Mouse (Mus musculus): Measurements from ENCODE around the gene Arl6ip4.

Gene Arl6ip4

DNA sequence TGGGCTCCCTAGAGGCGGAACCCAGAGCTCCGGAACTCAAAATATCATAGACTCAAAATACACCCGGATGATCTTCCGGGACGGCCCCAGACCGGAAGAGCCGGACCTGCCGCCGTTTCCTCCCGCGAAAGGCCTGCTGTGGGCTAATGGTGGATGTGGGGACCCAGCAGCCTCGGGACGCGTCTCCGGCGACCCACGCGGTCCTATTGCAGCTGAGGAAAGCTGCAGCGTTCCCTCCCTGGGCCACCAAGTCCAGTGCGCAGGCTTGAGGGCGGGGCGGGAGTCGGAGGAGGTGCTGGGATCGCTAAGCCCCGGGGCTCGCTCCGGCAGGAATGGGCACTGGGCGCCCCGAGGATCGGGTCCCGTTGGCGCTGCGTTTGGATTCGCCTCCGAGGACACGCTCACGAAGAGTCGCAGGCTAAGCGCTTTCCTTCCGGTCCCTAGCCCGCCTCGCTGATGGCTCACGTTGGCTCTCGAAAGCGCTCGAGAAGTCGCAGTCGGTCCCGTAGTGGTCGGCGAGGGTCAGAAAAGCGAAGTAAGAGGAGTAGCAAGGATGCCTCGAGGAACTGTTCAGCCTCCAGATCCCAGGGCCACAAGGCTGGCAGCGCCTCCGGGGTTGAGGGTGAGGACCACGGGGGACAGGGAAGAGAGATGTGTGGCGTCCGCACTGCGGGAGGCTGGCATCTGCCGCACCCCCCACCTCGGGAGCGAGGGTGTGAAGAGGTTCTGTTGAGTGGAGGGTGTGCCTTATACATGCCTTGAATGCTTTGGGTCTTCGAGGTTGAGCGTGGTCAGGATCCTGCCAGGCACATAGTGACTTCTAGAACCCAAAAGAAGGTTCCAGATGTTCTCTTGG is at the start of gene Arl6ip4:
Arl6ip4 (plus strand) TSS at position 100 of the 856 bp plus-strand sequence.
- DNase-seq: peak; percentile 82 to 87

DNA sequence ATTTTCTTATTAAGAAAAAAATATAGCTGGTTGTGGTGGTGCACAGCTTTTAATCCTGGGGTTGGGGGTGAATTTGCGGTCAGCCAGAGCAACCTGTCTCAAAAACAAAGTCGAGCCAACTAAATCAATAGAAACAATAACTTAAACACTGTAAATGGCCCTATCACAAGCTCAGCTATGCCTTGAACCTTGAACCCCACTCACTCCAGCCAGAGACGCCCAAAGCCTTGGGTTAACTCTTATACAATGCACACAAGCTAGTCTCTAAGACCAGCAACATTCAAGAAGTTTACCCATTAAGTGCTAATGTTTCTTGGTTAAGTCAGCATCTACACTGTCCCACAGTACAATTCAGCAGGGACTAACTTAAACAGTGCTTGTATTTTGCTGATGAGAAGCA is 46.2 kb upstream of the Arl6ip4 start:
- no peak for DNase-seq

DNA sequence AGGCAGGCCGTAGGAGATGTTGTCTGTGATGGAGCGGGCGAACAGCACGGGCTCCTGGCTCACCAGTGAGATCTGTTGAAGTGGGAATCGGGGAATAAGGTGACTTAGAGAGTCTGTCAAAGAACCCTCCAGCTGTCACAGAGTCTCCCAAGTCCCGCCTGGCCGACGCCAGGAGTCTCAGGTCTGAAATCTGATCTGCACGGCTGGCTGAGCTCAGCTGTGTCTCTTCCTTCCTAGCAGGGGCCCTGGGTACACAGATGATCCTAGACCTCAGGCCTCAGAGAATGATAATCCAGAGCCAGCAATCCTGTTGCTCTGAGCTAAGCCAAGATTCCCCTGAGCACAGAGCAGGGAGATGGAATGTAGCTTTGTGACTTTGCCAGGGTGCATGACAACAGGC is 42.2 kb upstream of the Arl6ip4 start:
- DNase-seq: no peak

DNA sequence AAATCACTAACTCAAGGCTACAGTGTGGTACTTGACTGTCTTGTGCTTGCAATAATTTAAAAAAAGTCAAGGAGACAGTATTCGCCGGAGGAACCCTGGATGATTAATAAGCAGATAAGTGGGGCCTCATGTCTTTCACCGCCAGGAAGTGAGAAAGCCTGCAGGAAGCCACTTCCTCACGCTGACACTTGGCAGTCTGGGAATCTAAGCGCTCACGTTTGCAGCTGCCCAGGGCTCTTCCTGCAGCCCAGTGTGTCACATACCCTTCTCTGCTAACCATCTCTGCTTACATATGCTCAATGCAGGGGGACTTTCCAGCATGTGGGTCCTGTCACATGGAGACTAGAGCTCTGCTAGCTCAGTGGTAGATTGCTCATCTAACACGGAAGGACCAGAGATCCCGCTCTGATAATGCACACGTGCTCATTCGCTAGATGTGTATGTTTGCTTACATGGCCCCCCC is 41.0 kb upstream of the Arl6ip4 start:
- DNase-seq: peak in 1 of 2 experiments; percentile 56

DNA sequence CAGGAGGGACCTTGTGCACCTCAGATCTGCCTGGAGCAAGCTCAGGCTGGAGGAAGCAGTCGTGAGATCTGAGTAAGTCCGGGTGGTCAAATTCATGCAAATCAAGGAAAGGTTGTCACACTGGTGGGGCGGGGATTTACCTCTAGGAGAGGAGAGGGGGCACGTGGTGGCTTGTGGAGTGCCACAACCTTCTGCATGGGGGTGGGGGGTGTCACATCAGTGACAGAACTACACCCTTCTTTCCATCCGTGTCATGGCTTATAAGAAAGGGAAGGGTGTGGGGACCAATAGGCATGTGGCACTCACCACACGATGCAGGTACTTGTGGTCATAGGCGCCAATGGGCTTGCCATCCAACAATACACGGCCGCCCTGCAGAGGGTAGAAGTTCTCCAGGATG is 40.2 kb upstream of the Arl6ip4 start:
- DNase-seq: no peak

DNA sequence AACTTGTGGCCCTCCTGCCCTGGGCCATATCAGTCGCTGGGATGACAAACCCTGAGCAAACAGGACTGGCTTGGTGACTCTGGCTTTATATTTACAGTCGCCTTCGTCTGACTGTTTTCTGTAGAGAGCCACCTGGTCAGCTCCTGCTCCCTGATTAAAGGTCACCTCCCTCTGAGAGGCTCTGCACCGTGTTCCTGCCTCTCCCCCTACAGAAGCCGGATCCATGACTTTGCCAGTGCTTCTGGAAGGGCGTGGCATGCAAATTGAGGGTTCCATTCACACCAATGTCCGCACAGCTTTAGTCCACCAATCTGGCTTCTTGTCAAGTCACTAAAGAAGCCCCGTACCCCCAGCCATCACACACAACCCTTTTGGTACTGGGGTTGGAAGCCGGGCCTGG is 39.3 kb upstream of the Arl6ip4 start:
- DNase-seq: no peak

DNA sequence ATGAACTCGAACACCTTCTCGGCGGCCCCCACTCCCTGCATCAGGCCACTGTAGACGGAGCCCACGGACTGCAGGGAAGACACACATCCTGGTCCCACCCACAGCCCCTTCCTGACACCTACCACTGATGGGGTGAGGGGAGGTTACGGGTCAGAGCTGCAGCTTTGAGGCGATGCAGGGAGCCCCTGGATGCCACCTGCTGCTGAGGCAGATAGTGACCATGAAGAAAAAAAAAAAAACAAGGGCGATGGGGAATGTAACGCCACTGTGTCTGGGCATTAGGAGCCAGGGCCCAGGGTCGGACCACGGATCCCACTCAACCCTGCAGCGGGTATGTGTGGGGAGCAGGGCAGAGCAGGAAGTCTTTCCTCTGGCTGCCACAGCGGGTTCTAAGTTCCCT is 38.6 kb upstream of the Arl6ip4 start:
- no peak for DNase-seq

DNA sequence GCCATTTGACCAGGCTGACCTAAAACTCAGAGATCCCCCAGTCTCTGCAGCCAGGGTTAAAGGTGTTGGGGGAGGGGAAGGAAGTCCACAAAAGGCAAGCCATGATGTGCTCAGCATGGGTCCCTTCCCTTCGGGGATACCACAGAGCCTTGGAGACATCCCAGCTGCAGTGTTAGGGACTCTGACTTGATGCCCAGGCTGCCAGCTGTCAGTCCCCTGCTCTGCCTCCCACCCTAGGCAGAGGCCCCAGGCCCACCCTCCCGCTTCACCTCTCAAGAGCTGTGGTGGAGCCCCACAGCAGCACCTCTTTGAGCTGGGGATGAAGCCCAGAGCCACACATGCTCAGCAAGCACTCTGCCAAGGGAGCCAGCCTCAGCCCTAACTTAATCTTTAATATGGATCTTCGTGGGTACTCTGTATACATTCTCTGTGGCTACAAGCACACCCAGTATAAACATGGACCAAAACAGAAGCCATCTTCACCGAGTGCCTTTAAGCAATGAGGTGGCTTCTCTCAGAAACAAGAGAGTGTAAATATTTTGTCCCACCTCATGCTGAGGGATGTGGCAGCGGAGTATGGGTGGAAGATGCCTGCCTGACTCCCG is 37.9 kb upstream of the Arl6ip4 start:
- DNase-seq: no peak

DNA sequence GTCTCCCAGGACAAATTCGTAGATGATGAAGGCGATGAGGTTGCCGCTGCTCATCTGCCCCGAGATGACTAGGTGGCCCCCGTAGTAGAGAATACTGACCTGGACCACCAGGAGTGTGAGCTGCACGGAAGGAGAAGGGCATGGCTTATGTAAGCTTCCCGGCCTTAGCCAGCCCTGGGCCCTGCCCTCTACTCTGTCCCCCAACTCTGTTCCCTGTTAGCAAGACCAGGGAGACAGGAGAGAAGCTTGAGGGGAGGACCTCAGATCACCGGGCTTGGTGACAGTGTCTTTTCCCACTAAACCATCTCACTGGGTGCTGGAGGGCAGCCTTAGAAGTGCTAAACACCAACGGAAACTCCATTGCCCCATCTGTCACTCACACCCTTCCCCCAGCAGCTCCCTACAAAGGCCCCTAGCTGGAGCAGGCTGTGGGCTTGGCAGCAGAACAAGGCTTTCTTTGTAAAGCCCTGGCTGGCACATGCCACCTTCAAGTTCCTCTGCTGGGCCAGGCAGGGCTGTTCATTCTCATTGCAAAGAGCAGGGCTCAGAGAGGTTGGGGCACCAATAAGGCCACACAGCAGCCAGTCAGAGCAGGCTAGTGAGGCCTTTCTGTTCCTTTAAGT is 37.0 kb upstream of the Arl6ip4 start:
- DNase-seq: peak in 1 of 2 experiments; percentile 57

DNA sequence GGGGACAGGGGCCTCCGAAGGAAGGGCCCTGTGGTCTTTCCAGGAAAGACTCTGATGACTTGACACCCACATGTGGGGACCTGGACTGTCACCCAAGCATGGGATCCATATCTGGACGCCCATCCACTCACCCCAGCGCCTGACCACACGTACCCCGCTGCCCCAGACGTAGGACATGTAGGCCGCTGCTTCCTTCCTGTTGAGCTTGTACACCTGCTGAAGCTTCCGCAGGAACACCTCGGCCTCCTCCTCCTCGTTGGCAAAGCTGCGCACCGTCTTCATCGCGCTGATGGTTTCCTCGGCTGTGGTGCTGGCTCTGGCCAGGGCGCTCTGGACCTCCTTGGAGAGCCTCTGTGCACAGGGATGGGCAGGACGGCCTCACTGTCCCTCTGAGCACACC is 36.0 kb upstream of the Arl6ip4 start:
- no peak for DNase-seq

DNA sequence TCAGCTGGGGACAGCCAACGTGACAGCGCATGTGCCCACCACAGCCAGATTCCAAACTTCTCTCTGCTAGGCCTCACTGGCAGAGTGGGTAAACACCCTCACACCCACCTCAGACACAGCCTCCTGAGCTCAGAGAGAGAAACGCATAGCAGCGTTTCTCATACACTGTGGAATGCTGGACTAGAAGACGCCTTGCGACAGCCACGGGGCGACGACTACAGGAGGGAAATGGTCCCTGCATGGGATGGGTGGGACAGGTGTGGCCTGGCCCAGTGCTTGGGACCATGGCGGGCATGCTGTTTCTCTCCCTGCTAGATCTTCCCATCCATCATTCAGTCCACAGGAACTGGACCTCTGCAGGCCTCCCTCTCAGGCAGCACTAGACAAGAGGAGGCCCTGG is 33.4 kb upstream of the Arl6ip4 start:
- no peak for DNase-seq

DNA sequence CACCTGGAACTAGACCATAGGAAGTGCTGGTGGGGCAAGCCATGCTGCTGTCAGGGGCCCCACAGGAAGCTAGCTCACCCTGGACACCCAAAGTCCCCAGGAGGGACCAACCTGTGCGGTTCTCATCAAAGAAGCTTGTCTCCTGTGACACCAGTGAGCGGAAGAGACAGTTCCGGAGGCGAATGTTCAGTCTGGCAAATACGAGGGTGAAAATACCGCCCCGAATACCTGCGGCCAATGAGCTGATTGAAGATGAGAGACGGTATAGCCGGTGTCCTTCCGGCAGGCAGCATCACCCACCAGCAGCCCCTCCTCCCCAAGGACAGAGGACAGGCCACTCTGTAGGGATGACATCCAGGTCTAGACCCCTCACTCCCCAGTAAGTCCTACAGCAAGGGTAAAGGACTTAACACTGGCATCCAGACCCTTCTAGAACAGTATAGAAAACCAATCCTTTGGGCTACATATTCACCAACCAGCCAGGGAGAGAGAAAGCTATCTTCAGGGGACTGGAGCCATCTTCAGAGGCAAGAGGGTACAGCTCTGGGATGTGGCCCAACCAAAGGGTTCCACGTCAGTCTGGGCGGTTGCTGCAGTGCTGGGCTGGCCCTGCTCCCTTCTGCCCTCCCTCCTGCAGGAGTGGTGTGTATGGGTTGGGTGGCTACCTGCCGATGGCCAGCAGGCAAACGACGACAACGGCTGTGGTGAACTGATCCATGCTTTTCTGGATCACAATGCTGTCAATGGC is 32.8 kb upstream of the Arl6ip4 start:
- no peak for DNase-seq

DNA sequence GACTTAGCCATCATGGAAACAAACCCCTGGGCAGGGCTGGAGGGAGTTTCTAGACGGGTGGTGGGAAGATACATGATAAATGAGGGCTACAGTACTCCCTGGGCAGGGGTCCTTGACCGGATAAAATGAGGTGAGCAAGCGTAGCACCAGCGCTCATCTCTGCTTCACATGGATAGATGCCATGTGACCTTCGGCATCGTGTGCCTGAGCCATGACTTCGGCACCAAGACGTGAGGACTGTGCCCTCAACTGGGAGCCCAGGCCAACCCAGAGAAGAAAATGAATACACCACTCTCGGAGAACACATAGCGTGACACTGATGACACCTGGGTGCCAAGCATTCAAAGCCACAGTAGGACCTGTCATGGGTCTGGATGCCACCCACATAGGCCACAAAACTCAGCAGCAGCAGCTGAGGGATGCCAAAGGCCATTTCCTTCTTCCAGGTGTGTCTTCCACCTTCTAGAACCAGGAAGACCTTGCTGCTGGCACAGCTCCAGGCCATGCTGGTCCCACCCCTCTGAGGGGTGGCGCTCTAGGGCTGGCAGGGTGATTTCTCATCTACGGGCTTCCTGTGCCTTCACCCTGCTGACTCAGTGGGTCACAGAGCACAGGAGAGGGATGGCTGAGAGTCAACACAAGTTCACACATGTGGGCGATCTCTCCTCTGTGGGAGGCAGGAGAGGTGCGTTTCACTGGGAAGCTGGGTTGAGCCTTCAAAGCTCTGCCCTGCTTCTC is 31.9 kb upstream of the Arl6ip4 start:
- peak in 1 of 2 experiments; percentile 23 for DNase-seq

DNA sequence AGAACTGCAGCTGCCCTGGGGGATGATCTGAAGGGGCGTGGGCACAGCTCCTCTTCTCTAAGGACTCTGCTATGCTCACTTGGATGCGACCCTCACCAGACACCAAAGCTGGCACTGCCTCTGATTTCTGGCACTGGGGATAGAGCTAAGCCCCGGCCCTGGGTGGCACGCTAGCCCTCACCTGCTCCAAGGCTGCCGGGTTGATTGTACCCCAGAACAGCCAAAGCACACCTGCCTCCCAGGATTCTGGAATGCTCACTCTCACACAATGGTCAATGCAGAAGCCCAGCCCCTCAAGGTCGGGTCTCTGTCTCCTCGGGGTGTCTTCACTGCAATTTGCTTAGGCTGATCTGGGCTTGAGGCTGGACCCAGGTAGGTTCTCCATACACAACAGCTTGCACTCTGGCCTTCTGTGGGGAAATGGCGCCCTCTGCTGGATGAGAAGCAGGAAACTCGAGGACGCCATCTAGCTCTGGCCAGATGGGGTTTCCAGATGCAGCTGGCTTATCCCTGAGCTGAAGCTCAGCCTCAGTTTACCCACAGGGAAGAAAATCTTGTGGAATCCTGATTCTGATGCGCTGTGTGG is 31.2 kb upstream of the Arl6ip4 start:
- DNase-seq: peak; percentile 79 to 89

DNA sequence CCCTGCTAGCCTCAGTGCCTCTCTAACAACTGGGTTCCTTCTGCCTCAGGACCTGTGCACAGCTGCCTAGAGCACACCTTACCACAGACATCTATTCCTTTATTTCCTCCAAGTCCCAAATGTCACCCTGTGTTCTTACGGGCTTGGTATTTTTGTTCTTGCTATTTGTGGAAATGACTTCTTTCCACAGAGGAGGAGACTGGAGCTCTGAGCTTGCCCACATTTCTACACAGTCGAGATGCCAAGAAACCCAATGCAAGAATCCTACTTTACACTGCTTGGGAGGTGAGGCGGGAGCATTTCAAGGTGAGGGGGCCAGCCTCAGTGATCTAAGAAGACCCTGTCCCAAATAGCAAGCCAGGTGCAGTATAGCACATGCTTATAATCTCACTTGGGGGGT is 30.4 kb upstream of the Arl6ip4 start:
- DNase-seq: no peak

DNA sequence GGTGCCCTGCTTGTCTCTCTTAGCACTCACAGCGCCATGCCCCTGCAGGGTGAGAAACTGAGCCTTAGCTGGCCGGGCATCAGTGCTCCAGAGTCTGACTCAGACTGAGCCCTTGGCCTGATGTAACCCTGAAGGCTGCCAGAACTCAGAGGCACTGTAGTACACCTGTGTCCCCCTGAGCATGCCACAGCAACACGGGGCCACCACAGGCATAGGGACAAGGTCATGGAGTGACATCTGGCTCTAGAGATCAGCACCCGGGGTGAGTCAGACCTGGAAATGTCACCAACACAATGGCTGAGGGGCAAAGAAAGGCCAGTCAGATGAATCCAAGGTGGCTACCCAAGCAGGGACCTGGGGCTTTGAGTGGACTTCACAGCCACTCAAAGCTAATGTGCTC is 29.0 kb upstream of the Arl6ip4 start:
- no peak for DNase-seq

DNA sequence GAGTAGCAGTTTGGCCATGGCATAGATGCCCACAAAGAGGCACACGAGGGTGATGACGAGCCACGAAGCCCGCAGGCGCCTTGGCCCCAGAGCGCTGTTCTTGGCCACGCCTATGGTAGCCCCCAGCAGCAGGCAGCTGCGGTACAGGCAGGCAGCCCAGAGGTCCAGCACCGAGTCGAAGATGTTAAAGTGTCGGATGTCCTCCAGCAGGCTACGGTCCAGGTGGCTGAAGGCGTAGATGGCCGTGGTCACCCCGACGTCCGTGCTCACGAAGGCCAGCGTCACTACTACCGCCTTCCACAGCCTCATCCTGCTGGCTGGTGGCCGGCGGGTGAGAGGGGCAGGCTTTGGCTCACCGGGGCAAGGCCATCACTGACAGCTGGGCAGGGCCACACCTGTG is 26.0 kb upstream of the Arl6ip4 start:
- DNase-seq: no peak

DNA sequence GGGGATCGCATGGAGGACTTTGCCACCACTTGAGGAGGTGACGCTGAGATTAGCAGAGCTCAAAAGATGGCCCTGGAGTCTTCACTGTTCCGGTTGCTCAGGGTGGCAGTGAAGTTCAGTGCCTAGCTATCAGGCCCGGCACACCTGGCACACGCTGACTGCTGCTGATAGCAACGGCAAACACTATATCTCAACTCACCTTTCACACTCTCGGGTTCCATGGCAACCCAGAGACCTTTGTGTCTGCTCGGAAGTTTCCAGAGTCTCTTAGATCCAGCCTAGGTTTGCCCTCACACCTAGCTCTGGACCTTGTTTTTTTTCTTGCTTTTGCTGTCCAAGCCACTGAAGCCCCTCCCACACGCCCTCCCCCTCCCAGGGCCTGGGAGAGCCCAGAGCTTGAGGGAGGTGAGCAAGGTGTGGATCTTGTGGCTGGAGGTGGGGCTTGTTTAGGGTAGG is 23.9 kb upstream of the Arl6ip4 start:
- DNase-seq: peak in 1 of 2 experiments; percentile 26

DNA sequence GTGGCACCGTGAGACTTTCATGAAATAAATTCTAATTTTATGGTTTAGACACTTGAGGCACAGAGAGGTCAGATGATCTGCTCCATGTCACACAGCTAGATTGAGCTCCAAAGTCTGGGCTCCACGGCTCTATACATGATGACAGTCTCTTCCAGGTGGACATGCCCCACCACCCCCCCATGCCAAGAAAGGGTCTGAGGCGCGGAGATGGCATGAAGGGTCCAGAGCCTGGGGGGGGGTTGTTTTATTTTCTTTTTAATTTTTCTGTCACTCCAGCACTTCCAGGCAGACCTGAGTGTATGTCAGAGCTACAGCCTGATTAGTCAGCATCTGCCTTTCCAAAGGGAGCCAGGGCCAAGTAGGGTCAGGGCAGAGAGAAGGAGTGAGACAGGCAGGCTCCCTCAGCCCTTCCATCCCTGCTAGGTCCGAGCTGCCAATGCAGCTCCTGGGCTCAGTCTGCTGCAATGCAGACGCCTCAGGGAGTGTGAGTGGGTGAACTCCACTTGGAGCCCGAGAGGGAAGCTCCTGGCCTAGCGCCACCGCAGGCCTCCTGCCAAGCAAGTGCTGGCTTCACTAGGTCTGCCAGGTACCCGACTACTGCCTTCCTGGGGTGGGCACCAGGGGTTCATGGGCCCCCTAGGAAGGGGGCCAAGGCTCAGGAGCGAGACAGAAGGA is 22.6 kb upstream of the Arl6ip4 start:
- DNase-seq: peak; percentile 60 to 71

DNA sequence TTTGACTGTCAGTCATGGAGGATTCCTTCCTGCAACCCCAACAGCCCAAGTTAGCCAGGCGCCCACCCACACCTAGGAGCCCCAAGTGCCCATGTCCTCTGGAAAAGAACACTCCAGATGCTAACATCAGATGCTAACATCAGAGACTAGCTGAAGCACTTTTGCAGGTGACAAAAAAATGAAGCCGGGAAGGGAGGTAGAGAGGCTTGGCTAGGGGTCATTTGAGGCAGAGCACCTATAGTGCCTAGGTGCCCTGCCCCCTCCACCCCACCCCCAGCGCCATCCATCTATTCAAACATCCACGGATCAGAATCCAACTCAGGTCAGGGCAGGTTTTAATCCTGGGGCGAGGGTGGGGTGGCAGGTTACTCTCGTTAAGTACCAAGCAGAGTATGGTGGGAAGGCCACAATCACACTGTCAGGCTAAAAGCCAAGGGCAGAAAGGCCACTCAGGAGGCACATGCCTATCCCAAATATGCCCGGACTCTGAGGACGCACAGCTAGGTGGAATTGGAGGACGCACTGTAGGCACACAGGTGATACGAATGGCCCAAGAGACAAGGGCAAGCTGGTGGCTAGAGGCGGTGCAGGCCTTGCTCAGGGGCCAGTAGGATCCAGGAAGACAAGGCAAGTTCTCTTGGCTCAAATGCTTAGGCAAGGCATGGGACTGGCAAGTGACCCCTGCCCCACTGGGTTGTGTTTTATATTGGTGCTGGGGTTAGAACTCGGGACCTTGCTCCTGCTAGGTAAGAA is 21.9 kb upstream of the Arl6ip4 start:
- DNase-seq: no peak
